Mouse (Mus musculus): Measurements from ENCODE around the gene Nagpa. TPM values are rescaled to one million over a fixed set of nuclear protein-coding genes. Genes with fewer than 3 reads are reported as not detected.

Nagpa gene
- polyA plus RNA-seq (2015; fragmentation: Nextera tagmentation; extraction: Ambion mirVana): 13.0 and 15.0 TPM in 2 replicates

- no peak within 1 kb of the TSS for H3K27ac ChIP-seq
- TF ChIP-seq CTCF (IDR thresholded peaks at IDR 0.05; ENCODE audit: low read depth): no peak
- 4% methylated on average over 40 of the region's 40 CpGs for WGBS
Observed at GRCm38 (mm10) chr16:5203668-5204433, at the start of gene Nagpa. Gene Nagpa, minus strand, starts transcription at chr16:5204012.

GRCm38 (mm10) chr16:5252260-5252659 lies 48.4 kb upstream of the Nagpa start:
- WGBS: 96% methylated on average over 2 of the region's 2 CpGs
- no peak overlapping the region for H3K4me2 ChIP-seq (ENCODE audit: low read length)
- H3K4me1 ChIP-seq (replicated peaks; ENCODE audit: insufficient read depth, low read length): 0 out of 2 replicates have a peak, but pooled peaks cover 5% of the 10 kb centered on the region
- no peak for TF ChIP-seq CTCF (IDR thresholded peaks at IDR 0.05; ENCODE audit: low read depth)
- H3K9ac ChIP-seq (ENCODE audit: low read depth, low read length): no peak overlapping the region
- H3K4me3 ChIP-seq (replicated peaks; ENCODE audit: low read depth, low read length): no peak overlapping the region
- H3K27me3 ChIP-seq (ENCODE audit: insufficient read depth, low read length): no peaks in the 10 kb centered on the region
- H3K27ac ChIP-seq: no peak overlapping the region
- peaks cover 19% of the 10 kb centered on the region for H3K36me3 ChIP-seq (ENCODE audit: insufficient read depth, low read length)
- H3K9me3 ChIP-seq (replicated peaks; ENCODE audit: low read length): no peaks in the 10 kb centered on the region
- DNase-seq (ENCODE audit: low spot score) (no peak), ATAC-seq (replicated peaks; ENCODE audit: low FRiP score, low read depth) (no peak)

More at GRCm38 (mm10) chr16:5203668-5204433, at the start of gene Nagpa:
- peak; percentile 88 for ATAC-seq (replicated peaks; ENCODE audit: low FRiP score, low read depth)
- no peaks in the 10 kb centered on the region for H3K9me3 ChIP-seq (replicated peaks; ENCODE audit: low read length)
- H3K4me2 ChIP-seq (ENCODE audit: low read length): peak within 1 kb of the TSS; percentile 92
- peak within 1 kb of the TSS; percentile 68 for H3K4me3 ChIP-seq (replicated peaks; ENCODE audit: low read depth, low read length)
- 0 out of 2 replicates have a peak, but pooled peaks cover 2% of the 10 kb centered on the region for H3K36me3 ChIP-seq (ENCODE audit: insufficient read depth, low read length)
- H3K9ac ChIP-seq (ENCODE audit: low read depth, low read length): peak within 1 kb of the TSS; percentile 66
- DNase-seq (ENCODE audit: low spot score): peak; percentile 91
- H3K4me1 ChIP-seq (replicated peaks; ENCODE audit: insufficient read depth, low read length): 0 out of 2 replicates have a peak, but pooled peaks cover 8% of the 10 kb centered on the region
- H3K27me3 ChIP-seq (ENCODE audit: insufficient read depth, low read length): no peaks in the 10 kb centered on the region

- Histone ChIP-seq H3K4me3 (replicated peaks; ENCODE audit: low read depth, low read length) (no peak overlapping the region), H3K27ac (no peak overlapping the region), H3K9ac (ENCODE audit: low read depth, low read length) (no peak overlapping the region), H3K27me3 (ENCODE audit: insufficient read depth, low read length) (no peaks in the 10 kb centered on the region), H3K4me1 (replicated peaks; ENCODE audit: insufficient read depth, low read length) (0 out of 2 replicates have a peak, but pooled peaks cover 5% of the 10 kb centered on the region), H3K4me2 (ENCODE audit: low read length) (no peak overlapping the region), H3K36me3 (ENCODE audit: insufficient read depth, low read length) (peaks cover 24% of the 10 kb centered on the region), H3K9me3 (replicated peaks; ENCODE audit: low read length) (no peaks in the 10 kb centered on the region)
- no peak for DNase-seq (ENCODE audit: low spot score)
- TF ChIP-seq CTCF (IDR thresholded peaks at IDR 0.05; ENCODE audit: low read depth): no peak
- ATAC-seq (replicated peaks; ENCODE audit: low FRiP score, low read depth): no peak
- 86% methylated on average over 3 of the region's 3 CpGs for WGBS
Observed at GRCm38 (mm10) chr16:5250891-5251290, 47.1 kb upstream of the Nagpa start.

GRCm38 (mm10) chr16:5244411-5244810 lies 40.6 kb upstream of the Nagpa start:
- 33% methylated on average over 7 of the region's 7 CpGs for WGBS
- Histone ChIP-seq H3K4me2 (ENCODE audit: low read length) (no peak overlapping the region), H3K9me3 (replicated peaks; ENCODE audit: low read length) (no peaks in the 10 kb centered on the region), H3K27me3 (ENCODE audit: insufficient read depth, low read length) (no peaks in the 10 kb centered on the region), H3K36me3 (ENCODE audit: insufficient read depth, low read length) (peaks cover 54% of the 10 kb centered on the region), H3K27ac (no peak overlapping the region), H3K4me3 (replicated peaks; ENCODE audit: low read depth, low read length) (no peak overlapping the region), H3K9ac (ENCODE audit: low read depth, low read length) (no peak overlapping the region), H3K4me1 (replicated peaks; ENCODE audit: insufficient read depth, low read length) (no peaks in the 10 kb centered on the region)
- peak; percentile 87 for TF ChIP-seq CTCF (IDR thresholded peaks at IDR 0.05; ENCODE audit: low read depth)
- peak; percentile 47 for DNase-seq (ENCODE audit: low spot score)
- peak; percentile 53; the same call in 1 of the 2 replicates for ATAC-seq (replicated peaks; ENCODE audit: low FRiP score, low read depth)

- 93% methylated on average over 6 of the region's 6 CpGs for WGBS
- no peak for TF ChIP-seq CTCF (IDR thresholded peaks at IDR 0.05; ENCODE audit: low read depth)
- Histone ChIP-seq H3K36me3 (ENCODE audit: insufficient read depth, low read length) (peaks cover 48% of the 10 kb centered on the region), H3K4me2 (ENCODE audit: low read length) (no peak overlapping the region), H3K9me3 (replicated peaks; ENCODE audit: low read length) (no peaks in the 10 kb centered on the region), H3K27ac (no peak overlapping the region), H3K27me3 (ENCODE audit: insufficient read depth, low read length) (no peaks in the 10 kb centered on the region), H3K4me3 (replicated peaks; ENCODE audit: low read depth, low read length) (no peak overlapping the region), H3K9ac (ENCODE audit: low read depth, low read length) (no peak overlapping the region), H3K4me1 (replicated peaks; ENCODE audit: insufficient read depth, low read length) (no peaks in the 10 kb centered on the region)
- ATAC-seq (replicated peaks; ENCODE audit: low FRiP score, low read depth) (no peak), DNase-seq (ENCODE audit: low spot score) (no peak)
Observed at GRCm38 (mm10) chr16:5242882-5243281, 39.1 kb upstream of the Nagpa start.

- H3K36me3 ChIP-seq (ENCODE audit: insufficient read depth, low read length): peaks cover 43% of the 10 kb centered on the region
- 90% methylated on average over 4 of the region's 4 CpGs for WGBS
- H3K9me3 ChIP-seq (replicated peaks; ENCODE audit: low read length): no peaks in the 10 kb centered on the region
- H3K27me3 ChIP-seq (ENCODE audit: insufficient read depth, low read length): no peaks in the 10 kb centered on the region
- TF ChIP-seq CTCF (IDR thresholded peaks at IDR 0.05; ENCODE audit: low read depth): no peak
- no peak overlapping the region for H3K4me2 ChIP-seq (ENCODE audit: low read length)
- H3K4me3 ChIP-seq (replicated peaks; ENCODE audit: low read depth, low read length): no peak overlapping the region
- H3K4me1 ChIP-seq (replicated peaks; ENCODE audit: insufficient read depth, low read length): no peaks in the 10 kb centered on the region
- DNase-seq (ENCODE audit: low spot score) (no peak), ATAC-seq (replicated peaks; ENCODE audit: low FRiP score, low read depth) (no peak)
- H3K27ac ChIP-seq: no peak overlapping the region
- no peak overlapping the region for H3K9ac ChIP-seq (ENCODE audit: low read depth, low read length)
Observed at GRCm38 (mm10) chr16:5242355-5242754, 38.5 kb upstream of the Nagpa start.
